Mouse (Mus musculus): ENCODE measurements around the gene Cdk17. TPM values are rescaled to one million over a fixed set of nuclear protein-coding genes. Genes with fewer than 3 reads are reported as not detected.

Gene Cdk17
- polyA plus RNA-seq, 1 experiment from 2014 or later: 34.4 TPM

DNA sequence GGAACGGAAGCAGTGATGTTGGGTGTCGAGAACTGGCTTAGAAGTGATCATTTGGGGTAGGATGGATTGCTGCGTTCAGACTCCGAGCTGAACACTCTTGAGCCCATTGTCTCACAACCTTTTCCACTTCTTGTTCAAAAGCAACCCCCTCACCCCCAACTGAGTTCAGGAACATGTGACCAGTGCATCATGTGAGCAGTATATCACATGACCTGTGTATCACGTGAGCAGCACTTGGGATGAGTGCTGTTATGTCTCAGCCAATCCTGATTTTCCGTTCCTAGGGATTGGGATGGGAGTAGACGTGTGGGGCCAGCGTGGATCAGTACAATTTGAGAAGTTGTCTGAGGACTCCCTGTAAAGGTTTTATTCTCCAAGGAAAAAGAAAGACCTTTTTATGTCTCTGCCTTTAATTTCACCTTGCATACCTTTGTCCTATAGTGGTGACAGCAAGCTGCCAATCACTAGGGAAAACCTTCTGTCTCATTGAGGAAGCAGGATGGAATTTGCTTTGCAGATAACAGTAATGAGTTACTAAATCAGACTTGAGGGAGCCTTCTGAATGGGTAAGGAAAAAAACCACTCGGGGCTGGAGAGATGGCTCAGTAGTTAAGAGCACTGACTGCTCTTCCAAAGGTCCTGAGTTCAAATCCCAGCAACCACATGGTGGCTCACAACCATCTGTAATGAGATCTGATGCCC is 28.7 kb upstream of the Cdk17 start:
- no peaks in the 10 kb centered on the region for H3K9me3 ChIP-seq (ENCODE audit: control insufficient read depth, low read length)
- 95% methylated on average over 9 of the region's 9 CpGs for WGBS
- 0 out of 2 replicates have a peak, but pooled peaks cover 2% of the 10 kb centered on the region for H3K4me1 ChIP-seq (replicated peaks; ENCODE audit: control insufficient read depth, insufficient read depth, low read length)
- no peak overlapping the region for H3K4me3 ChIP-seq (ENCODE audit: low read depth, low read length)
- H3K36me3 ChIP-seq (ENCODE audit: control insufficient read depth, insufficient read depth, low read length): no peaks in the 10 kb centered on the region
- no peak for DNase-seq (ENCODE audit: low spot score)
- no peak overlapping the region for H3K27ac ChIP-seq (ENCODE audit: low read depth, low read length)
- H3K9ac ChIP-seq (ENCODE audit: low read length): no peak overlapping the region
- no peaks in the 10 kb centered on the region for H3K27me3 ChIP-seq (ENCODE audit: control insufficient read depth, insufficient read depth, low read length)
- no peak for ATAC-seq (replicated peaks; ENCODE audit: low FRiP score)
- H3K4me2 ChIP-seq (ENCODE audit: low read depth, low read length, severe bottlenecking): no peak overlapping the region

DNA sequence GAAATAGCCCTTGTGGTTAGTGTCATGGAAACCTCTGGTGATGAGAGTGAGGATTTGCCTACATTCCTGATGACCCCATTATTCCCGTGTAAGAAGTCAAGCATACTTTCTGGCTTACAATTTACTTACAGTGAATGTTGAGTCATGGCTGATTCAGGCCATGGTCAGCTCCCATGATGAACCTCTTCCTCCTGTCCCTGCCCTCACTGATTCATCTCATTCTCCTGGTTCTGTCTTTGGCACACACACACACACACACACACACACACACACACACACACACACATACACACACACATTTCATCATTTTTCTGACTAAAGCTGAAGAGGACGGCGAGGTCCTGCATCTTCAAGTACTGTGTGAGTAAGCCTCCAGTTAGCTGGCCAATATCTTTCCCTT is 21.9 kb upstream of the Cdk17 start:
- no peak overlapping the region for H3K4me2 ChIP-seq (ENCODE audit: low read depth, low read length, severe bottlenecking)
- no peak overlapping the region for H3K27ac ChIP-seq (ENCODE audit: low read depth, low read length)
- DNase-seq (ENCODE audit: low spot score) (no peak), ATAC-seq (replicated peaks; ENCODE audit: low FRiP score) (no peak)
- H3K9me3 ChIP-seq (ENCODE audit: control insufficient read depth, low read length): no peaks in the 10 kb centered on the region
- no peak overlapping the region for H3K9ac ChIP-seq (ENCODE audit: low read length)
- no peaks in the 10 kb centered on the region for H3K27me3 ChIP-seq (ENCODE audit: control insufficient read depth, insufficient read depth, low read length)
- 0 out of 2 replicates have a peak, but pooled peaks cover 3% of the 10 kb centered on the region for H3K4me1 ChIP-seq (replicated peaks; ENCODE audit: control insufficient read depth, insufficient read depth, low read length)
- H3K4me3 ChIP-seq (ENCODE audit: low read depth, low read length): no peak overlapping the region
- WGBS: 84% methylated on average over 3 of the region's 3 CpGs
- no peaks in the 10 kb centered on the region for H3K36me3 ChIP-seq (ENCODE audit: control insufficient read depth, insufficient read depth, low read length)

- 71% methylated on average over 4 of the region's 4 CpGs for whole genome bisulfite sequencing
Observed at GRCm38 (mm10) chr10:93140778-93141177, 19.9 kb upstream of the Cdk17 start.

DNA sequence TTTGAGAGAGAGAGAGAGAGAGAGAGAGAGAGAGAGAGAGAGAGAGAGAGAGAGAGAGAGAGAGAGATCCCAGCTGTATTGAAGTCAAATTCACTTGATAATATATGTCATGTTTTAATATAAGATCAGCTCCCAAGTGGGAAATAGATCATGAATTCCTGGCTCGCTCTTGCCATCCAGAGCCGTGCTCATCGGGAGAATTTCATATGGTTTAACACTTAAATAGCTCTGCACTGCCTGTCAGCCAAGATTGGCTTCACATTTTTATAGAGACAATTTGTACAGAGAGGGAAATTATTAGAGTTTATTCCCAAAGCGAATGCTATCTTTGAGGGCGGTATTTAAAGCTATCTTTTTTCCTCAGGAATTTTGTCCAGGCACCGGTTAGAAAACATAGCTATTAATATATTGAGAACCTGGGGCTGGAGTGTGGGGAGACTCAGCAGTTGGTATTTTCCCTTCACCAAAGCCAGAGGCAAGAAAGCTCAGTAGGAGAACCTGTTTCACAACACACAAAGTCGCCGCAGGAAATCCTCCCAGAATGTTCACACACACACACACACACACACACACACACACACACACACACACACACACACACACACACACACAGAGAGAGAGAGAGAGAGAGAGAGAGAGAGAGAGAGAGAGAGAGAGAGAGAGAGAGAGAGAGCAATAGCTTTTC is 17.9 kb upstream of the Cdk17 start:
- Histone ChIP-seq H3K27me3 (ENCODE audit: control insufficient read depth, insufficient read depth, low read length) (no peaks in the 10 kb centered on the region), H3K4me2 (ENCODE audit: low read depth, low read length, severe bottlenecking) (no peak overlapping the region), H3K27ac (ENCODE audit: low read depth, low read length) (no peak overlapping the region), H3K36me3 (ENCODE audit: control insufficient read depth, insufficient read depth, low read length) (no peaks in the 10 kb centered on the region), H3K9ac (ENCODE audit: low read length) (no peak overlapping the region), H3K9me3 (ENCODE audit: control insufficient read depth, low read length) (no peaks in the 10 kb centered on the region), H3K4me3 (ENCODE audit: low read depth, low read length) (no peak overlapping the region), H3K4me1 (replicated peaks; ENCODE audit: control insufficient read depth, insufficient read depth, low read length) (0 out of 2 replicates have a peak, but pooled peaks cover 3% of the 10 kb centered on the region)
- ATAC-seq (replicated peaks; ENCODE audit: low FRiP score) (no peak), DNase-seq (ENCODE audit: low spot score) (no peak)
- WGBS: 68% methylated on average over 8 of the region's 8 CpGs

More at GRCm38 (mm10) chr10:93140778-93141177, 19.9 kb upstream of the Cdk17 start:
- H3K4me2 ChIP-seq (ENCODE audit: low read depth, low read length, severe bottlenecking): no peak overlapping the region
- H3K4me1 ChIP-seq (replicated peaks; ENCODE audit: control insufficient read depth, insufficient read depth, low read length): 0 out of 2 replicates have a peak, but pooled peaks cover 3% of the 10 kb centered on the region
- no peaks in the 10 kb centered on the region for H3K9me3 ChIP-seq (ENCODE audit: control insufficient read depth, low read length)
- H3K4me3 ChIP-seq (ENCODE audit: low read depth, low read length): no peak overlapping the region
- no peak for DNase-seq (ENCODE audit: low spot score)
- no peaks in the 10 kb centered on the region for H3K27me3 ChIP-seq (ENCODE audit: control insufficient read depth, insufficient read depth, low read length)
- H3K36me3 ChIP-seq (ENCODE audit: control insufficient read depth, insufficient read depth, low read length): no peaks in the 10 kb centered on the region
- no peak overlapping the region for H3K9ac ChIP-seq (ENCODE audit: low read length)
- no peak for ATAC-seq (replicated peaks; ENCODE audit: low FRiP score)
- no peak overlapping the region for H3K27ac ChIP-seq (ENCODE audit: low read depth, low read length)

- no peak overlapping the region for H3K27ac ChIP-seq (ENCODE audit: low read depth, low read length)
- ATAC-seq (replicated peaks; ENCODE audit: low FRiP score): no peak
Observed at GRCm38 (mm10) chr10:93143285-93143985, 17.2 kb upstream of the Cdk17 start.

DNA sequence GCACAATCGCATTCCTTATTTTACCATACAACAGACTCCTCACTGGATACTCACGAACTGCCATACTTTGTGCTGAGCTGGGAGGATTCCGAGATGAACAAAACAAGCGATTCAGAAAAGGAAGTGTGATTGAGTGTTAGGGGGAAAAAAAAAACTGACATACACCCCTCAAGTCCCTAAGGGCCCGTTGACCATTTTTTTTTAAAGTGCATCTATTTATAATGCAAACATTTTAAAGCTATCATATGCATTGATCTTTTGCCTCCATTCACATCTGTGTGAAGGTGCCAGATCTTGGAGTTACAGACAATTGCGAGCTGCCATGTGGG is 16.7 kb upstream of the Cdk17 start:
- Histone ChIP-seq H3K4me2 (ENCODE audit: low read depth, low read length, severe bottlenecking) (no peak overlapping the region), H3K27me3 (ENCODE audit: control insufficient read depth, insufficient read depth, low read length) (no peaks in the 10 kb centered on the region), H3K4me1 (replicated peaks; ENCODE audit: control insufficient read depth, insufficient read depth, low read length) (0 out of 2 replicates have a peak, but pooled peaks cover 3% of the 10 kb centered on the region), H3K4me3 (ENCODE audit: low read depth, low read length) (no peak overlapping the region), H3K27ac (ENCODE audit: low read depth, low read length) (no peak overlapping the region), H3K9me3 (ENCODE audit: control insufficient read depth, low read length) (no peaks in the 10 kb centered on the region), H3K36me3 (ENCODE audit: control insufficient read depth, insufficient read depth, low read length) (no peaks in the 10 kb centered on the region), H3K9ac (ENCODE audit: low read length) (no peak overlapping the region)
- DNase-seq (ENCODE audit: low spot score) (no peak), ATAC-seq (replicated peaks; ENCODE audit: low FRiP score) (no peak)
- 77% methylated on average over 6 of the region's 6 CpGs for WGBS

More at GRCm38 (mm10) chr10:93143285-93143985, 17.2 kb upstream of the Cdk17 start:
- Histone ChIP-seq H3K4me3 (ENCODE audit: low read depth, low read length) (no peak overlapping the region), H3K4me1 (replicated peaks; ENCODE audit: control insufficient read depth, insufficient read depth, low read length) (0 out of 2 replicates have a peak, but pooled peaks cover 3% of the 10 kb centered on the region), H3K4me2 (ENCODE audit: low read depth, low read length, severe bottlenecking) (no peak overlapping the region; the same call in 1 of the 2 replicates), H3K9ac (ENCODE audit: low read length) (no peak overlapping the region), H3K36me3 (ENCODE audit: control insufficient read depth, insufficient read depth, low read length) (no peaks in the 10 kb centered on the region), H3K9me3 (ENCODE audit: control insufficient read depth, low read length) (no peaks in the 10 kb centered on the region), H3K27me3 (ENCODE audit: control insufficient read depth, insufficient read depth, low read length) (no peaks in the 10 kb centered on the region)
- no peak for DNase-seq (ENCODE audit: low spot score)
- 42% methylated on average over 18 of the region's 18 CpGs for WGBS

DNA sequence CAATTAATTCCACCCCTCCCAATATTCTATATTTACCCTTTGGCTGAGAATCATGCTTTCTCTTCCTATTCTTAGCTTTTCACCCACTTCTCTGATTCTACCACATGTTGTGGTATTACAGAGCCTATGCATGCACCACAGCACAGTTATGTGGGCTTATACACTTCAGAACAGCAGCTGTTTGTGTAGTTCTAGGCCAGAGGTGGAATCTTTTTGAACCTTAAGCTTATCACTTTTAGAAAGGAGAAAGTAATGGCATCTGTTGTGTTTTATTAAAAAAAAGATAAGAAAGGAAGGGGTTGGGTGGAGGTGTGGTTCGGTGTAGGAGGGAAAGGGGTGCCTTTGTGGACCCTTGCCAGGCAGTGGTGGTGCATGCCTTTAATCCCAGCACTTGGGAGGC is 16.1 kb upstream of the Cdk17 start:
- no peak overlapping the region for H3K27ac ChIP-seq (ENCODE audit: low read depth, low read length)
- H3K9ac ChIP-seq (ENCODE audit: low read length): no peak overlapping the region
- DNase-seq (ENCODE audit: low spot score) (no peak), ATAC-seq (replicated peaks; ENCODE audit: low FRiP score) (no peak)
- H3K4me3 ChIP-seq (ENCODE audit: low read depth, low read length): no peak overlapping the region
- 0 out of 2 replicates have a peak, but pooled peaks cover 3% of the 10 kb centered on the region for H3K4me1 ChIP-seq (replicated peaks; ENCODE audit: control insufficient read depth, insufficient read depth, low read length)
- H3K4me2 ChIP-seq (ENCODE audit: low read depth, low read length, severe bottlenecking): no peak overlapping the region
- H3K27me3 ChIP-seq (ENCODE audit: control insufficient read depth, insufficient read depth, low read length): no peaks in the 10 kb centered on the region
- no peaks in the 10 kb centered on the region for H3K9me3 ChIP-seq (ENCODE audit: control insufficient read depth, low read length)
- WGBS: 78% methylated on average over 1 of the region's 1 CpGs
- no peaks in the 10 kb centered on the region for H3K36me3 ChIP-seq (ENCODE audit: control insufficient read depth, insufficient read depth, low read length)

- no peak overlapping the region for H3K4me3 ChIP-seq (ENCODE audit: low read depth, low read length)
- H3K27me3 ChIP-seq (ENCODE audit: control insufficient read depth, insufficient read depth, low read length): no peaks in the 10 kb centered on the region
Observed at GRCm38 (mm10) chr10:93145088-93145487, 15.6 kb upstream of the Cdk17 start.

More at GRCm38 (mm10) chr10:93145088-93145487, 15.6 kb upstream of the Cdk17 start:
- no peaks in the 10 kb centered on the region for H3K9me3 ChIP-seq (ENCODE audit: control insufficient read depth, low read length)
- 88% methylated on average over 10 of the region's 10 CpGs for WGBS
- H3K36me3 ChIP-seq (ENCODE audit: control insufficient read depth, insufficient read depth, low read length): no peaks in the 10 kb centered on the region
- no peak for DNase-seq (ENCODE audit: low spot score)
- H3K27ac ChIP-seq (ENCODE audit: low read depth, low read length): no peak overlapping the region
- H3K4me1 ChIP-seq (replicated peaks; ENCODE audit: control insufficient read depth, insufficient read depth, low read length): 0 out of 2 replicates have a peak, but pooled peaks cover 3% of the 10 kb centered on the region
- no peak overlapping the region for H3K9ac ChIP-seq (ENCODE audit: low read length)
- H3K4me2 ChIP-seq (ENCODE audit: low read depth, low read length, severe bottlenecking): no peak overlapping the region
- ATAC-seq (replicated peaks; ENCODE audit: low FRiP score): no peak
